In the genomic region with DNA sequence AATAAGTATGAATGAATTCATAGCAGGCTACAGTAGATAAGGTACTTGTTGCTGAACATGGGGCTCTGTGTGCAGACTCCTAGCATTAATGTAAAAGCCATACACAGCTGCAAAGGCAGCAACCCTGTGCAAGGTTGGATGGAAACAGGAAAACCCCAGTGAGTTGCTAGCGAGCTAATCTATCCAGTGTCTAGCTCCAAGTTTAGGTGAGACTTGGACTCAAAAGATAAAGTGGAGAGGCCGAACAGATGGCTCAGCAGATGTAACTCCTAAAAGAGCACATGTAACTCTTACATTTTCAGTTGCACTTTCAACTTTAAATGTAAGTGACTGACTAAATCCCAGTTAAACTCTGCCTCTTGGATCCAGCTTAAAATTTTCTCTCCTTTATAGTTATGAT, we compare ENCODE assay signal across 21 mouse cellular contexts. TPM values are rescaled to one million over a fixed set of nuclear protein-coding genes. Genes with fewer than 3 reads are reported as not detected.
DNase-seq lines count a peak whose midpoint lies in the region; ATAC-seq lines count a peak whose summit lies in the region.
"Had no signal": no experiment of that assay in that cellular context is flagged by ENCODE, and none has a peak within 500 bp of the region (broad histone marks: within the 10 kb centered on the region; RNA-seq: fewer than 3 reads in every experiment).

No protein-coding gene starts in this region.

- peaks cover 48% of the 10 kb centered on the region for H3K36me3 ChIP-seq in liver, embryonic 12.5 days
- H3K36me3 ChIP-seq in midbrain, embryonic 16.5 days (ENCODE audit: control insufficient read depth, insufficient read depth, low read length): peaks cover 3% of the 10 kb centered on the region; the same call in 1 of the 2 replicates

- ATAC-seq in liver, embryonic 12.5 days: 0 out of 2 replicates have a peak, but pooled peaks have one; percentile 35
- ATAC-seq in megakaryocyte progenitor cell, adult 5-6 weeks (replicated peaks; ENCODE audit: poor library complexity): peak; percentile 75
- no peak for ATAC-seq in midbrain, embryonic 16.5 days
- ATAC-seq: forebrain, embryonic 16.5 days; hindbrain, postnatal 0 days had no signal

- WGBS in liver, embryonic 12.5 days (ENCODE audit: insufficient replicate concordance): 35% methylated on average over 2 of the region's 2 CpGs
- 98% methylated on average over 2 of the region's 2 CpGs for WGBS in midbrain, embryonic 16.5 days

- H3K27ac ChIP-seq in liver, embryonic 12.5 days: no peak overlapping the region
- no peak overlapping the region for H3K27ac ChIP-seq in midbrain, embryonic 16.5 days (ENCODE audit: low read length)
- H3K27ac ChIP-seq: embryonic facial prominence, embryonic 12.5 days; heart, adult 2 months; heart, embryonic 15.5 days; hindbrain, embryonic 13.5 days; hindbrain, postnatal 0 days had no signal

- no peak overlapping the region for H3K4me3 ChIP-seq in liver, embryonic 12.5 days
- H3K4me3 ChIP-seq in midbrain, embryonic 16.5 days (ENCODE audit: low read depth, low read length): no peak overlapping the region
- H3K4me3 ChIP-seq: embryonic facial prominence, embryonic 12.5 days; heart, adult 2 months; heart, embryonic 15.5 days; hindbrain, embryonic 13.5 days had no signal

- H3K4me2 ChIP-seq in liver, embryonic 12.5 days: no peak overlapping the region
- no peak overlapping the region for H3K4me2 ChIP-seq in midbrain, embryonic 16.5 days (ENCODE audit: low read length)
- H3K4me2 ChIP-seq: embryonic facial prominence, embryonic 12.5 days; heart, embryonic 11.5 days; heart, embryonic 15.5 days; hindbrain, embryonic 13.5 days had no signal

- no peak for DNase-seq in liver
- DNase-seq in right cerebral cortex, adult 2 months (ENCODE audit: low spot score in 2 of 2): peak; percentile 10 to 20
- no peak for DNase-seq in right cerebral cortex, postnatal 14 days
- no peak for DNase-seq in kidney, postnatal 10 days
- DNase-seq: adrenal gland, adult 2 months; adrenal gland, postnatal 25 days; cerebellum, adult 11-12 months; cerebellum, adult 9-10 months; cerebellum, postnatal 25 days; gastrocnemius, postnatal 10 days; heart, adult 2 months; heart, postnatal 14 days had no signal

- no peaks in the 10 kb centered on the region for H3K9me3 ChIP-seq in liver, embryonic 12.5 days (replicated peaks)
- no peaks in the 10 kb centered on the region for H3K9me3 ChIP-seq in midbrain, embryonic 16.5 days (replicated peaks; ENCODE audit: control insufficient read depth, low read length, poor library complexity, severe bottlenecking)
- H3K9me3 ChIP-seq: embryonic facial prominence, embryonic 12.5 days; heart, embryonic 15.5 days; hindbrain, embryonic 13.5 days had no signal

- H3K9ac ChIP-seq in liver, embryonic 12.5 days: no peak overlapping the region
- H3K9ac ChIP-seq in midbrain, embryonic 16.5 days (ENCODE audit: low read depth, low read length): no peak overlapping the region
- H3K9ac ChIP-seq: embryonic facial prominence, embryonic 12.5 days; heart, embryonic 15.5 days; hindbrain, embryonic 13.5 days had no signal

- peaks cover 26% of the 10 kb centered on the region for H3K4me1 ChIP-seq in liver, embryonic 12.5 days
- no peaks in the 10 kb centered on the region for H3K4me1 ChIP-seq in midbrain, embryonic 16.5 days (ENCODE audit: control insufficient read depth, insufficient read depth, low read length)
- H3K4me1 ChIP-seq: embryonic facial prominence, embryonic 12.5 days; heart, embryonic 15.5 days; hindbrain, embryonic 13.5 days had no signal

- H3K27me3 ChIP-seq in liver, embryonic 12.5 days (replicated peaks): no peaks in the 10 kb centered on the region
- no peaks in the 10 kb centered on the region for H3K27me3 ChIP-seq in midbrain, embryonic 16.5 days (ENCODE audit: control insufficient read depth, insufficient read depth, low read depth, low read length)
- H3K27me3 ChIP-seq: embryonic facial prominence, embryonic 12.5 days; heart, embryonic 15.5 days; hindbrain, embryonic 13.5 days had no signal

RNA-seq across cellular contexts. Expression of a gene that starts 48.1 kb away (rescaled TPM):
- polyA plus RNA-seq in liver, embryonic 12.5 days (2016; fragmentation: Nextera tagmentation; extraction: Ambion mirVana): 12.2 and 12.6 TPM in 2 replicates
- total RNA-seq in megakaryocyte progenitor cell, adult 5-6 weeks (2015): 22.6 and 33.1 TPM in 2 replicates
- 22.9 and 25.8 TPM in 2 replicates for total RNA-seq in megakaryocyte progenitor cell, adult 5-6 weeks (2017)
- 15.5 and 15.7 TPM in 2 replicates for polyA plus RNA-seq in midbrain, embryonic 16.5 days (2015; fragmentation: Nextera tagmentation; extraction: Ambion mirVana)

Comparison
In these comparisons a context has a peak if more than half of its experiments do, and no peak if none do; other contexts are left out.
1. DNase-seq: peak in right cerebral cortex, adult 2 months (2 of 2); none in liver (single experiment), right cerebral cortex, postnatal 14 days (single experiment) and kidney, postnatal 10 days (single experiment).